Mouse (Mus musculus): Measurements from ENCODE around the gene Esx1. TPM values are rescaled to one million over a fixed set of nuclear protein-coding genes. Genes with fewer than 3 reads are reported as not detected.

Gene Esx1
- polyA plus RNA-seq (2015; fragmentation: Nextera tagmentation; extraction: Ambion mirVana) = not detected in 2 replicates

DNA sequence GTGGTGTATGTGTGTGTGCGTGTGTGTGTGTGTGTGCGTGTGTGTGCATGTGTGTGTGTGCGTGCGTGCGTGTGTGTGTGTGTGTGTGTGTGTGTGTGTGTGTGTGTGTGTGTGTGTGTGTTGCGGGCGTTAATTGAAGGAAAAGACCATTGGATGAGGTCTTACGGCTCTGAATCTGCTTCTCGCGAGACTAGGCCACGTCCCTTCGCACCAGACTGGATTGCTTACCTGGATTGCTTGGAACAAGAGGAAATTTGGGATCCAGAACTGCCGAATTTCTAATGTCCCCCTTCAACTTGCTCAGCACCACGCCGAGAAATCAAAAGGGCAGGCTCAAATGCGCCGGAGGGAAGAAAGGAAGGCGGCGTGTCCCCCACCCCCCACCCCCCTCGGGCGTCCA, at the start of gene Esx1:
Esx1 (minus strand) TSS at position 366 of the 400 bp plus-strand sequence.
- H3K4me2 ChIP-seq (ENCODE audit: low read depth, low read length) = peak within 1 kb of the TSS; percentile 27; the same call in 1 of the 2 replicates
- WGBS = 23% methylated on average over 20 of the region's 21 CpGs

DNA sequence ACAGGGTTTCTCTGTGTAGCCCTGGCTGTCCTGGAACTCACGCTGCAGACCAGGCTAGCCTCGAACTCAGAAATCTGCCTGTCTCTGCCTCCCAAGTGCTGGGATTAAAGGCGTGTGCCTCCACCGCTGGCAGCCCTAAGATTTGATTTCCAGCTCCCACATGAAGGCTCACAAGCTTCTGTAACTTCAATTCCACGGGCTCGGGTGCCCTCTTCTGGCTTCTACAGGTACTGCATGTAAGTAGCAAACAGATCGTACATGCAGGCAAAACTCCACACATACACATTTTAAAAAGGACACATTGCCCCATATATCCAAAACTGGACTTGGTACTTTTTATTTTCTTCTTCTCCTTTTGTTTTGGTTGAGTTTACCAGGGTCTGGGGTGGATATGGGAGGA, 48.1 kb upstream of the Esx1 start:
- whole genome bisulfite sequencing = 44% methylated on average over 7 of the region's 7 CpGs
- no peak overlapping the region for H3K9ac ChIP-seq (ENCODE audit: low read length)
- no peaks in the 10 kb centered on the region for H3K4me1 ChIP-seq (ENCODE audit: control insufficient read depth, insufficient read depth, low read length)
- H3K4me3 ChIP-seq (ENCODE audit: low read length) = no peak overlapping the region
- no peak overlapping the region for H3K4me2 ChIP-seq (ENCODE audit: low read depth, low read length)
- ATAC-seq (replicated peaks; ENCODE audit: extremely low read depth, insufficient read depth, low FRiP score) = no peak
- no peaks in the 10 kb centered on the region for H3K27me3 ChIP-seq (ENCODE audit: control insufficient read depth, insufficient read depth, low read length)
- no peaks in the 10 kb centered on the region for H3K9me3 ChIP-seq (replicated peaks; ENCODE audit: control insufficient read depth, low read length)
- H3K36me3 ChIP-seq (ENCODE audit: control insufficient read depth, insufficient read depth) = no peaks in the 10 kb centered on the region
- H3K27ac ChIP-seq (ENCODE audit: low read length) = no peak overlapping the region

More for the DNA sequence above, at the start of gene Esx1:
- peaks cover 2% of the 10 kb centered on the region; the same call in 1 of the 2 replicates for H3K4me1 ChIP-seq (ENCODE audit: control insufficient read depth, insufficient read depth, low read length)
- H3K27ac ChIP-seq (ENCODE audit: low read length) = no peak within 1 kb of the TSS
- no peak for ATAC-seq (replicated peaks; ENCODE audit: extremely low read depth, insufficient read depth, low FRiP score)
- no peaks in the 10 kb centered on the region for H3K36me3 ChIP-seq (ENCODE audit: control insufficient read depth, insufficient read depth)
- 0 out of 2 replicates have a peak within 1 kb of the TSS, but pooled peaks have one; percentile 21 for H3K4me3 ChIP-seq (ENCODE audit: low read length)
- H3K27me3 ChIP-seq (ENCODE audit: control insufficient read depth, insufficient read depth, low read length) = peaks cover 50% of the 10 kb centered on the region
- 0 out of 2 replicates have a peak, but pooled peaks cover 4% of the 10 kb centered on the region for H3K9me3 ChIP-seq (replicated peaks; ENCODE audit: control insufficient read depth, low read length)
- no peak within 1 kb of the TSS for H3K9ac ChIP-seq (ENCODE audit: low read length)

DNA sequence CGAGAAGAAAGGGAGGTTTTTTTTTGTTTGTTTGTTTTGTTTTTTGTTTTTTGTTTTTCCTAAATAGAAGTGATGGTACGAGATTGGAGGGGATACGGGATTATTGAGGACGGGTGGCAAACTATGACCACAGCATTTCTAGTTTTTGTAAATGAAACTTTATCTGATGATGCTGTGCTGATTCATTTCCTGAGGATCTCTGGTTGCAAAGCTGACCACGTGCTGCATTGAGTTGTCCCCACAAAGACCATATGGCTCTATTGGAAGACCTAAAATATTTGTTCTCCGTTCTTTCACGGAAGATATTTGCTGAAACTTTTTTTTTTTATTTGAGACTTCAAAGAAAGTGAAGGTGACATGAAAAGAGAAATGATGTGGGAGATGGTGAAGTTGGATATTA, 45.8 kb upstream of the Esx1 start:
- Histone ChIP-seq H3K4me1 (ENCODE audit: control insufficient read depth, insufficient read depth, low read length) (no peaks in the 10 kb centered on the region), H3K27ac (ENCODE audit: low read length) (no peak overlapping the region), H3K9ac (ENCODE audit: low read length) (no peak overlapping the region), H3K9me3 (replicated peaks; ENCODE audit: control insufficient read depth, low read length) (no peaks in the 10 kb centered on the region), H3K27me3 (ENCODE audit: control insufficient read depth, insufficient read depth, low read length) (no peaks in the 10 kb centered on the region), H3K36me3 (ENCODE audit: control insufficient read depth, insufficient read depth) (no peaks in the 10 kb centered on the region), H3K4me3 (ENCODE audit: low read length) (no peak overlapping the region), H3K4me2 (ENCODE audit: low read depth, low read length) (no peak overlapping the region)
- ATAC-seq (replicated peaks; ENCODE audit: extremely low read depth, insufficient read depth, low FRiP score) = no peak
- WGBS = 68% methylated on average over 7 of the region's 7 CpGs

DNA sequence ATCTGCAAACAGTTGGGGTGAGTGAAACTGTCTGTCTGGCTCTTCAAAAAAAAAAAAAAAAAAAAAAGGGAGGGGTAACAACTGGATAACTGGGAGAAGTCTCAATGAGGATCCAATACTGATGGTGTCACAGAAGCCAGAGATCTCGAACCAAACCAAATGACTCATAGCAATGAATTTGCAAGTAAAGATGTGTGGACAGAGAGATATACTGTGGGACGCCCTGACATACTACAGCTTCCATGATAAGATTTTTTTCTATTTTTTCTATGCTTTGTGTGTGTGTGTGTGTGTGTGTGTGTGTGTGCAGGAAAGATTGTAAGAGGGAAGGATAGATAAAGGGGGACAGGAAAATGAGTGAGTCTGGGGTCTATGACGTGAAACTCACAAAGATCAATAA, 43.7 kb upstream of the Esx1 start:
- Histone ChIP-seq H3K9ac (ENCODE audit: low read length) (no peak overlapping the region), H3K27me3 (ENCODE audit: control insufficient read depth, insufficient read depth, low read length) (no peaks in the 10 kb centered on the region; the same call in 1 of the 2 replicates), H3K36me3 (ENCODE audit: control insufficient read depth, insufficient read depth) (no peaks in the 10 kb centered on the region), H3K4me1 (ENCODE audit: control insufficient read depth, insufficient read depth, low read length) (no peaks in the 10 kb centered on the region), H3K4me3 (ENCODE audit: low read length) (no peak overlapping the region), H3K9me3 (replicated peaks; ENCODE audit: control insufficient read depth, low read length) (no peaks in the 10 kb centered on the region), H3K27ac (ENCODE audit: low read length) (no peak overlapping the region), H3K4me2 (ENCODE audit: low read depth, low read length) (no peak overlapping the region)
- 69% methylated on average over 3 of the region's 3 CpGs for WGBS
- ATAC-seq (replicated peaks; ENCODE audit: extremely low read depth, insufficient read depth, low FRiP score) = no peak

DNA sequence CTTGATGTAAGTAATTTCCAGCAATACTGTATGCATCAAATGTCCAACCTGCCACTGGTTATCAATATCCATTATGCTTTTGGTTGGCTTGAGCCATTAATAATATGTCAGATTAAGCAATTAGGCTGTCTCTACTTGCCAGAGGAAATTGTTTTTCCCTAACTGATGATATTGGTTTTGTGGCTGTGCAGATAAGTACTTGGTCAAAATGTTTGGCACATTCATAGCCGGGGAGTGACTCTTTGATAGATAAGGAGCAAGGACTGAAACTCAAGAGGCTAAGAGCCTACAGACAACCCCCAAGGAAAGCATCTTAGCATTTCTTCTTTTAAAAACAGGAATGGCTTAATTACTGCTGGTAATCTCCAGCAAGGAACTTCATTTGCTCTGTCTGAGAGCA, 40.8 kb upstream of the Esx1 start:
- Histone ChIP-seq H3K4me2 (ENCODE audit: low read depth, low read length) (no peak overlapping the region), H3K27ac (ENCODE audit: low read length) (no peak overlapping the region), H3K4me3 (ENCODE audit: low read length) (no peak overlapping the region), H3K9me3 (replicated peaks; ENCODE audit: control insufficient read depth, low read length) (no peaks in the 10 kb centered on the region), H3K27me3 (ENCODE audit: control insufficient read depth, insufficient read depth, low read length) (no peaks in the 10 kb centered on the region; the same call in 1 of the 2 replicates), H3K9ac (ENCODE audit: low read length) (no peak overlapping the region), H3K4me1 (ENCODE audit: control insufficient read depth, insufficient read depth, low read length) (no peaks in the 10 kb centered on the region), H3K36me3 (ENCODE audit: control insufficient read depth, insufficient read depth) (no peaks in the 10 kb centered on the region)
- 30% methylated on average over 1 of the region's 1 CpGs for WGBS
- ATAC-seq (replicated peaks; ENCODE audit: extremely low read depth, insufficient read depth, low FRiP score) = no peak

DNA sequence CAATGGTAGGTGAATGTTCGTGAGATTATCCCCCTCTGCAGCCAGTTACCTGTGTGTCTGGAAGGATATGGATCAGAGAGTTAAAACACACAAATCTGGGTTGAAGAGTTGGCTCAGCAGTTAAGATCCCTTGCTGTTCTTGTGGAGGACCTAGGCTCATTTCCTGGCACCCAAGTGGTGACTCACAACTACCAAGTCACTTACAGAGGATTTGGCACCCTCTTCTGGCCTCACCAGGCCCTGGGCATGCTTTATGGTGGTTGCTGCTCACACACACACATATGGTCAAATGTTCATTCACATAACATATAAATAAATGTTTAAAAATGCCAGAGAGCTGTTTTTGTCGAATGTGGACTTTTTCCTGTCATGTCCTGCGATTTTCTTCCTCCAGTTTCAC, 39.1 kb upstream of the Esx1 start:
- H3K4me2 ChIP-seq (ENCODE audit: low read depth, low read length) = no peak overlapping the region
- H3K27me3 ChIP-seq (ENCODE audit: control insufficient read depth, insufficient read depth, low read length) = no peaks in the 10 kb centered on the region; the same call in 1 of the 2 replicates
- H3K27ac ChIP-seq (ENCODE audit: low read length) = no peak overlapping the region
- no peak overlapping the region for H3K9ac ChIP-seq (ENCODE audit: low read length)
- no peaks in the 10 kb centered on the region for H3K4me1 ChIP-seq (ENCODE audit: control insufficient read depth, insufficient read depth, low read length)
- no peaks in the 10 kb centered on the region for H3K9me3 ChIP-seq (replicated peaks; ENCODE audit: control insufficient read depth, low read length)
- H3K36me3 ChIP-seq (ENCODE audit: control insufficient read depth, insufficient read depth) = no peaks in the 10 kb centered on the region
- no peak overlapping the region for H3K4me3 ChIP-seq (ENCODE audit: low read length)
- WGBS = 61% methylated on average over 3 of the region's 3 CpGs
- no peak for ATAC-seq (replicated peaks; ENCODE audit: extremely low read depth, insufficient read depth, low FRiP score)

DNA sequence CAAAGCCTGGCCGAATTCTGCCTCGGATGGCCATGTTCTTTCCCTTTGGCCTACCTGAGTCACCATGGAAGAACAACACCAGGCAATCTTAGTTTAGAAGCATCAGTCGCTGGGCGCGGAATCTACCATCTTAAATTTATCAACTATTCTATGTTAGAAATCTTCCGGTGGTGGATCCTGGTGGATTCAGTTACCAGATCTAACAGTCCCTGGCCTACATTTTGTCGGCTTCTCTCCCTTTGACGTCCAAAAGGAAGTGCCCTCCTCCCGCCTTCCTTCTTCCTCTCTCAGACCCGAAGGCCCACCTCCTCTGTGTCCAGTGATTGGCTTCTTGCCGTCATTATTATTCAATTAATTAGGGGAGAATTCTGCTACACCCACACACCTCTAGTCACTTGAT, 27.2 kb upstream of the Esx1 start:
- no peak overlapping the region for H3K27ac ChIP-seq (ENCODE audit: low read length)
- no peaks in the 10 kb centered on the region for H3K9me3 ChIP-seq (replicated peaks; ENCODE audit: control insufficient read depth, low read length)
- H3K36me3 ChIP-seq (ENCODE audit: control insufficient read depth, insufficient read depth) = no peaks in the 10 kb centered on the region
- no peak overlapping the region for H3K9ac ChIP-seq (ENCODE audit: low read length)
- H3K4me1 ChIP-seq (ENCODE audit: control insufficient read depth, insufficient read depth, low read length) = no peaks in the 10 kb centered on the region
- H3K4me3 ChIP-seq (ENCODE audit: low read length) = no peak overlapping the region
- 84% methylated on average over 11 of the region's 11 CpGs for WGBS
- ATAC-seq (replicated peaks; ENCODE audit: extremely low read depth, insufficient read depth, low FRiP score) = no peak
- no peaks in the 10 kb centered on the region for H3K27me3 ChIP-seq (ENCODE audit: control insufficient read depth, insufficient read depth, low read length)
- no peak overlapping the region for H3K4me2 ChIP-seq (ENCODE audit: low read depth, low read length)

DNA sequence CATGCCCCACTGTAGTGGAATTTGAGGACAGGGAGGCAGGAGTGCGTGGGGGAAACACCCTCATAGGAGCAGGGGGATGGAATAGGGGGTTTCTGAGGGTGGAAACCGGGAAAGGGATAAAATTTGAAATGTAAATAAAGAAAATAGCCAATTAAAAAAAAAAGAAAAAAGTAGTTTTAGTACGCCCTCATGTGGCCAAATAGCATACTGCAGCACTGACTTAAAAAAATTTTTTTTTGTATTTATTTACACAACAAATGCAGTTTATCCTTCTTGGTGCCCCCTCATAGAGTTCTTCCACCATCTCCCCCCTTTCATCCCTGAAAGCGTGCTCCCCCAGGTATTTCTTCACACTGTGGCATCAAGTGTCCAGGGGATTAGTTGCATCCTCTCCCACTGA, 22.8 kb upstream of the Esx1 start:
- Histone ChIP-seq H3K36me3 (ENCODE audit: control insufficient read depth, insufficient read depth) (no peaks in the 10 kb centered on the region), H3K27ac (ENCODE audit: low read length) (no peak overlapping the region), H3K27me3 (ENCODE audit: control insufficient read depth, insufficient read depth, low read length) (no peaks in the 10 kb centered on the region), H3K4me3 (ENCODE audit: low read length) (no peak overlapping the region), H3K4me1 (ENCODE audit: control insufficient read depth, insufficient read depth, low read length) (no peaks in the 10 kb centered on the region), H3K9ac (ENCODE audit: low read length) (no peak overlapping the region), H3K9me3 (replicated peaks; ENCODE audit: control insufficient read depth, low read length) (no peaks in the 10 kb centered on the region), H3K4me2 (ENCODE audit: low read depth, low read length) (no peak overlapping the region)
- no peak for ATAC-seq (replicated peaks; ENCODE audit: extremely low read depth, insufficient read depth, low FRiP score)
- WGBS = 30% methylated on average over 4 of the region's 4 CpGs

DNA sequence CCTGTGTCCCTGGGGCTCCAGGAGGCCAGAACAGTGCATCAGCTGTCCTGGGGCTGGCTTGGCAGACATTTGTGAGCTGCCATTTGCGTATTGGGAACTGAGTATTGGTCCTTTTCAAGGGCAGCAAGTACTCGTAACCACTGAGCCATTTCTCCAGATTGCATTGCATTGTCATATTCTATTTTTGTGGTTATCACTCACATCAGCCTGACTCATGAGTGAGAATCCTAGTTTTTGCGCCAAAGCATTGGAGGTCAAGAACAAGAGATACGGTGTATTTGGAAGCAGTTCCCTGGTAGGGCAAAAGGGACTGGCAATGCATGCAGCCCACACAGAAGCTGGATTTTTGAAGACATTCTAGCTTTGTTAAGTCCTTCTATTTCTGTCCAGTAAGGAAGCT, 21.8 kb upstream of the Esx1 start:
- WGBS = 78% methylated on average over 4 of the region's 4 CpGs
- Histone ChIP-seq H3K4me1 (ENCODE audit: control insufficient read depth, insufficient read depth, low read length) (no peaks in the 10 kb centered on the region), H3K9me3 (replicated peaks; ENCODE audit: control insufficient read depth, low read length) (no peaks in the 10 kb centered on the region), H3K27me3 (ENCODE audit: control insufficient read depth, insufficient read depth, low read length) (no peaks in the 10 kb centered on the region), H3K27ac (ENCODE audit: low read length) (no peak overlapping the region), H3K36me3 (ENCODE audit: control insufficient read depth, insufficient read depth) (no peaks in the 10 kb centered on the region), H3K4me3 (ENCODE audit: low read length) (no peak overlapping the region), H3K9ac (ENCODE audit: low read length) (no peak overlapping the region), H3K4me2 (ENCODE audit: low read depth, low read length) (no peak overlapping the region)
- ATAC-seq (replicated peaks; ENCODE audit: extremely low read depth, insufficient read depth, low FRiP score) = no peak

Data from heart, embryonic 16.5 days (tissue).